Mouse (Mus musculus) heart, embryonic 14.5 days (tissue): ENCODE results near the gene Gm13278. TPM values are rescaled to one million over a fixed set of nuclear protein-coding genes. Genes with fewer than 3 reads are reported as not detected.
"Not testable (repeated sequence)": the region's sequence is repeated elsewhere in the genome, so short reads cannot be mapped to it uniquely, and the experiment has no call there.

Experiments used
- ATAC-seq: fragments of 200-750 bp; cut with Nextera tagmentation; 2 replicates; pipeline ENCODE4 v1.8.0; 2017; ENCODE audit warnings: low read depth, moderate TSS enrichment; ENCODE audit not compliant: insufficient number of reproducible peaks, insufficient read depth, low FRiP score
- H3K27ac ChIP-seq, 2 experiments: fragments of 200-500 bp in 1 of 2; fragments of 300-500 bp in 1 of 2; sonication (generic) in 1 of 2; replicated peaks in 1 of 2; 2 replicates each; pipeline ENCODE4 v1.5.1; 2012 to 2014; ENCODE audit warnings: low read depth in 2 of 2, low read length in 2 of 2, control low read depth in 1 of 2, mild to moderate bottlenecking in 1 of 2, mixed read lengths in 1 of 2; ENCODE audit not compliant: control insufficient read depth in 1 of 2, insufficient read depth in 1 of 2
- H3K27me3 ChIP-seq: fragments of 300-500 bp; sonication (generic); 2 replicates; pipeline ENCODE4 v1.6.1; 2014; ENCODE audit warnings: mild to moderate bottlenecking, low read length, control low read depth; ENCODE audit not compliant: control insufficient read depth, insufficient read depth
- H3K36me3 ChIP-seq: fragments of 300-500 bp; sonication (generic); 2 replicates; pipeline ENCODE4 v1.6.1; 2014; ENCODE audit warnings: mild to moderate bottlenecking, control low read depth, low read length, mixed read lengths; ENCODE audit not compliant: control insufficient read depth, insufficient read depth
- H3K4me1 ChIP-seq, 2 experiments: fragments of 200-500 bp in 1 of 2; fragments of 300-500 bp in 1 of 2; sonication (generic) in 1 of 2; 2 replicates each; pipeline ENCODE4 v1.6.1; 2012 to 2014; ENCODE audit warnings: low read length in 2 of 2, control low read depth in 1 of 2, mixed read lengths in 1 of 2; ENCODE audit not compliant: control insufficient read depth in 2 of 2, insufficient read depth in 2 of 2
- H3K4me2 ChIP-seq: fragments of 300-500 bp; sonication (generic); 2 replicates; pipeline ENCODE4 v1.6.1; 2014; ENCODE audit warnings: mild to moderate bottlenecking, low read length
- H3K4me3 ChIP-seq, 2 experiments: fragments of 200-500 bp in 1 of 2; fragments of 300-500 bp in 1 of 2; sonication (generic) in 1 of 2; 2 replicates each; pipeline ENCODE4 v1.5.1; 2012 to 2014; ENCODE audit warnings: low read length in 2 of 2, mild to moderate bottlenecking in 2 of 2, control low read depth in 1 of 2, low read depth in 1 of 2, moderate library complexity in 1 of 2; ENCODE audit not compliant: control insufficient read depth in 1 of 2, insufficient read depth in 1 of 2
- H3K9ac ChIP-seq: fragments of 300-500 bp; sonication (generic); 2 replicates; pipeline ENCODE4 v1.6.1; 2014; ENCODE audit warnings: mild to moderate bottlenecking, low read length
- H3K9me3 ChIP-seq: fragments of 300-500 bp; sonication (generic); 2 replicates; pipeline ENCODE4 v1.6.1; 2016; ENCODE audit warnings: low read length, control low read depth; ENCODE audit not compliant: control insufficient read depth
- WGBS: fragments of 180-500 bp; shearing (Covaris S2); extraction: QIAGEN DNeasy Blood & Tissue Kit; methylation state at CpG from one replicate; pipeline ENCODE4 v1.1.7; 2014; 5-methylcytosine and 5-hydroxymethylcytosine counted together
- polyA plus RNA-seq: library from polyadenylated mRNA; unstranded; fragments of >200 nt; fragmentation: Nextera tagmentation; extraction: Ambion mirVana; gene quantifications from 2 replicates; pipeline ENCODE4 v1.2.1, GENCODE M21; 2014

The Gm13278 gene
- not detected in 2 replicates for polyA plus RNA-seq

- not testable (repeated sequence) for H3K36me3 ChIP-seq, H3K27ac ChIP-seq, H3K4me3 ChIP-seq, H3K4me1 ChIP-seq, H3K9me3 ChIP-seq, H3K9ac ChIP-seq, H3K27me3 ChIP-seq, ATAC-seq, H3K4me2 ChIP-seq
- WGBS = no CpG with 5 or more reads among the region's 28 CpGs
These were observed at the start of gene Gm13278 for GRCm38 (mm10) chr4:88791250-88791649. Gm13278 (plus strand) TSS chr4:88791550.

- 70% methylated on average over 7 of the region's 7 CpGs for WGBS
- no peak for ATAC-seq
- no peak overlapping the region for H3K4me2 ChIP-seq
These were observed 48.5 kb upstream of the Gm13278 start for GRCm38 (mm10) chr4:88742771-88743371.

GRCm38 (mm10) chr4:88744207-88744606 lies 47.1 kb upstream of the Gm13278 start:
- Histone ChIP-seq H3K27me3 (no peaks in the 10 kb centered on the region), H3K4me3 (no peak overlapping the region), H3K9ac (no peak overlapping the region), H3K9me3 (no peaks in the 10 kb centered on the region), H3K4me2 (no peak overlapping the region), H3K27ac (no peak overlapping the region), H3K36me3 (no peaks in the 10 kb centered on the region), H3K4me1 (no peaks in the 10 kb centered on the region)
- 62% methylated on average over 3 of the region's 3 CpGs for WGBS
- no peak for ATAC-seq

More at GRCm38 (mm10) chr4:88742771-88743371, 48.5 kb upstream of the Gm13278 start:
- Histone ChIP-seq H3K9ac (no peak overlapping the region), H3K4me3 (no peak overlapping the region), H3K4me1 (peaks cover 0 to 1% of the 10 kb centered on the region in 2 experiments; a peak in 2 of 4 replicates), H3K9me3 (no peaks in the 10 kb centered on the region), H3K27ac (no peak overlapping the region), H3K27me3 (no peaks in the 10 kb centered on the region), H3K36me3 (no peaks in the 10 kb centered on the region)

GRCm38 (mm10) chr4:88749926-88750325 lies 41.4 kb upstream of the Gm13278 start:
- Histone ChIP-seq H3K27ac (no peak overlapping the region), H3K36me3 (no peaks in the 10 kb centered on the region)

GRCm38 (mm10) chr4:88754818-88755340 lies 36.5 kb upstream of the Gm13278 start, which contains the start of gene Gm13271:
Gm13271 (plus strand) TSS chr4:88754868.
- not testable (repeated sequence) for H3K27me3 ChIP-seq, H3K9me3 ChIP-seq, H3K27ac ChIP-seq, H3K4me3 ChIP-seq, H3K36me3 ChIP-seq, H3K4me1 ChIP-seq, ATAC-seq, H3K9ac ChIP-seq
- 61% methylated on average over 15 of the region's 15 CpGs for WGBS
- H3K4me2 ChIP-seq = peak within 1 kb of the TSS; percentile 73; the same call in 1 of the 2 replicates

More at GRCm38 (mm10) chr4:88749926-88750325, 41.4 kb upstream of the Gm13278 start:
- Histone ChIP-seq H3K4me2 (no peak overlapping the region), H3K4me1 (no peaks in the 10 kb centered on the region), H3K9ac (no peak overlapping the region), H3K9me3 (no peaks in the 10 kb centered on the region), H3K4me3 (no peak overlapping the region), H3K27me3 (no peaks in the 10 kb centered on the region)
- ATAC-seq = no peak
- 59% methylated on average over 6 of the region's 6 CpGs for WGBS

GRCm38 (mm10) chr4:88756581-88757513 lies 34.5 kb upstream of the Gm13278 start:
- peak overlapping the region; percentile 87 to 97 for H3K27ac ChIP-seq
- not testable (repeated sequence) for H3K27me3 ChIP-seq, H3K4me1 ChIP-seq, ATAC-seq, H3K9me3 ChIP-seq, H3K36me3 ChIP-seq
- H3K4me3 ChIP-seq = peak overlapping the region; percentile 49 to 55
- H3K4me2 ChIP-seq = peak overlapping the region; percentile 73
- H3K9ac ChIP-seq = peak overlapping the region; percentile 82
- 12% methylated on average over 28 of the region's 31 CpGs for WGBS

- H3K27me3 ChIP-seq, H3K4me1 ChIP-seq, H3K36me3 ChIP-seq, H3K9me3 ChIP-seq: not testable (repeated sequence)
- 0% methylated on average over 11 of the region's 21 CpGs for WGBS
- ATAC-seq = peak; percentile 98
- Histone ChIP-seq H3K4me2 (peak overlapping the region; percentile 73), H3K9ac (peak overlapping the region; percentile 82), H3K27ac (peak overlapping the region; percentile 87 to 97), H3K4me3 (peak overlapping the region; percentile 49 to 55)
These were observed 33.7 kb upstream of the Gm13278 start for GRCm38 (mm10) chr4:88757628-88758031.
